Mouse (Mus musculus) gastrocnemius, postnatal 14 days (tissue): Measurements from ENCODE around the gene Magi2. TPM values are rescaled to one million over a fixed set of nuclear protein-coding genes. Genes with fewer than 3 reads are reported as not detected.

Experiments
- DNase-seq: peaks from one replicate; pipeline ENCODE4 v3.0.0; 2021; ENCODE audit warnings: mixed read lengths
- intact Hi-C: fragments of 180-260 bp; cut with DNase I; formaldehyde crosslinking; loops from one replicate; pipeline ENCODE4 v1.15.1; 2025; ENCODE audit warnings: low total_unique reads
- total RNA-seq, 2 experiments: library from RNA; stranded (reverse); gene quantifications; 2 replicates each; pipeline ENCODE4 v1.2.3; 2021

The Magi2 gene
- total RNA-seq, 2 experiments from 2014 or later: 2.1 to 3.6 TPM

GRCm38 (mm10) chr5:20654766-20655472 lies 1428.1 kb downstream of the Magi2 start:
- intact Hi-C loops: no loop called here
- no peak for DNase-seq

GRCm38 (mm10) chr5:20657056-20657455 lies 1430.2 kb downstream of the Magi2 start:
- intact Hi-C loops: no loop called here
- no peak for DNase-seq

GRCm38 (mm10) chr5:20667601-20668000 lies 1440.8 kb downstream of the Magi2 start:
- intact Hi-C loops: no loop called here
- no peak for DNase-seq

- DNase-seq: no peak
- intact Hi-C loops: no loop called here
Observed at GRCm38 (mm10) chr5:20668736-20669355, 1442.0 kb downstream of the Magi2 start.

- DNase-seq: no peak
- intact Hi-C loops: no loop called here
Observed at GRCm38 (mm10) chr5:20669456-20669855, 1442.6 kb downstream of the Magi2 start.

GRCm38 (mm10) chr5:20671826-20672225 lies 1445.0 kb downstream of the Magi2 start:
- intact Hi-C loops: no loop called here
- peak; percentile 9 for DNase-seq

- DNase-seq: peak; percentile 44
- intact Hi-C loops: no loop called here
Observed at GRCm38 (mm10) chr5:20674523-20674922, 1447.7 kb downstream of the Magi2 start.

GRCm38 (mm10) chr5:20675163-20675665 lies 1448.4 kb downstream of the Magi2 start:
- intact Hi-C loops: no loop called here
- DNase-seq: no peak

- intact Hi-C loops: no loop called here
- no peak for DNase-seq
Observed at GRCm38 (mm10) chr5:20676193-20676871, 1449.5 kb downstream of the Magi2 start.

GRCm38 (mm10) chr5:20677246-20677645 lies 1450.4 kb downstream of the Magi2 start:
- intact Hi-C loops: no loop called here
- DNase-seq: no peak

GRCm38 (mm10) chr5:20678573-20678972 lies 1451.7 kb downstream of the Magi2 start:
- DNase-seq: no peak
- intact Hi-C loops: no loop called here

GRCm38 (mm10) chr5:20679920-20680319 lies 1453.1 kb downstream of the Magi2 start:
- intact Hi-C loops: no loop called here
- DNase-seq: no peak

- intact Hi-C loops: no loop called here
- DNase-seq: no peak
Observed at GRCm38 (mm10) chr5:20680833-20681530, 1454.1 kb downstream of the Magi2 start.

GRCm38 (mm10) chr5:20681660-20682059 lies 1454.8 kb downstream of the Magi2 start:
- no peak for DNase-seq
- intact Hi-C loops: no loop called here

- intact Hi-C loops: no loop called here
- no peak for DNase-seq
Observed at GRCm38 (mm10) chr5:20682208-20682607, 1455.4 kb downstream of the Magi2 start.

- no peak for DNase-seq
- intact Hi-C loops: no loop called here
Observed at GRCm38 (mm10) chr5:20684112-20684511, 1457.3 kb downstream of the Magi2 start.

GRCm38 (mm10) chr5:20692230-20692629 lies 1465.4 kb downstream of the Magi2 start:
- intact Hi-C loops: no loop called here
- no peak for DNase-seq

- DNase-seq: no peak
- intact Hi-C loops: no loop called here
Observed at GRCm38 (mm10) chr5:20699116-20699515, 1472.3 kb downstream of the Magi2 start.

GRCm38 (mm10) chr5:20701483-20702421 lies 1474.9 kb downstream of the Magi2 start:
- DNase-seq: peak; percentile 90
- intact Hi-C loops: no loop called here
